Comparison of ENCODE assay signal across 9 mouse cellular contexts in the genomic region with DNA sequence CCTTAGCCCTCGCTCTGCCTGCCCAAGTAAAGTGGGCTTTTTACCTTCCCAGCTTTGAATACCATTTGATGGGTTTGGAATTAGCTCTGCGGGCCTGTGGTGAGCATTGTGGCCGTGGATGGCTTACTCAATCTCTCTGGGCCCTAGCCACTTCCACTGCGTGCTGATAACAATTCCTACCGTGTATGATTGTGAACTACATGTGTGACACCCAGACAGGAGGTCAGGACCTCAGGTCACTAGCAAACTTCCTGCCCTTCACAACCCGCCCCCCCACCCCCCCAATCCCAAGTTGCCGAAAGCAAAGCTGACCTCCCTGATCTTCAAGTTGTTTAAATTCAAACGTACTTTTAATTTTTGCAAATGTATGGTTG.
DNase-seq lines count a peak whose midpoint lies in the region; ATAC-seq lines count a peak whose summit lies in the region.
"Had no signal": no experiment of that assay in that cellular context is flagged by ENCODE, and none has a peak within 500 bp of the region (broad histone marks: within the 10 kb centered on the region; RNA-seq: fewer than 3 reads in every experiment).

No protein-coding gene starts in this region.

- H3K4me2 ChIP-seq in midbrain, embryonic 11.5 days = 0 out of 2 replicates have a peak overlapping the region, but pooled peaks have one; percentile 39
- no peak overlapping the region for H3K4me2 ChIP-seq in midbrain, embryonic 16.5 days (ENCODE audit: low read length)

- 40% methylated on average over 8 of the region's 8 CpGs for WGBS in heart, embryonic 10.5 days
- WGBS in midbrain, embryonic 11.5 days = 50% methylated on average over 8 of the region's 8 CpGs
- 52% methylated on average over 8 of the region's 8 CpGs for WGBS in midbrain, embryonic 16.5 days
- WGBS in macrophage (ENCODE audit: missing documents) = 23% methylated on average over 8 of the region's 8 CpGs

- no peak for ATAC-seq in midbrain, embryonic 11.5 days (ENCODE audit: low FRiP score)
- ATAC-seq in midbrain, embryonic 16.5 days = no peak

- H3K79me2 ChIP-seq in macrophage (ENCODE audit: inconsistent target) = no peaks in the 10 kb centered on the region

- peak overlapping the region; percentile 64; the same call in 1 of the 2 replicates for H3K27ac ChIP-seq in heart, embryonic 10.5 days
- H3K27ac ChIP-seq in midbrain, embryonic 11.5 days (ENCODE audit: low read depth, low read length) = no peak overlapping the region
- no peak overlapping the region for H3K27ac ChIP-seq in midbrain, embryonic 16.5 days (ENCODE audit: low read length)
- H3K27ac ChIP-seq in macrophage = peak overlapping the region; percentile 41

- H3K27me3 ChIP-seq in heart, embryonic 10.5 days (ENCODE audit: insufficient read depth, poor library complexity, severe bottlenecking) = no peaks in the 10 kb centered on the region
- H3K27me3 ChIP-seq in midbrain, embryonic 11.5 days (ENCODE audit: control insufficient read depth, insufficient read depth, low read length) = no peaks in the 10 kb centered on the region
- H3K27me3 ChIP-seq in midbrain, embryonic 16.5 days (ENCODE audit: control insufficient read depth, insufficient read depth, low read depth, low read length) = no peaks in the 10 kb centered on the region

- H3K4me3 ChIP-seq in heart, embryonic 10.5 days = no peak overlapping the region
- H3K4me3 ChIP-seq in midbrain, embryonic 11.5 days (ENCODE audit: low read depth, low read length) = no peak overlapping the region
- no peak overlapping the region for H3K4me3 ChIP-seq in midbrain, embryonic 16.5 days (ENCODE audit: low read depth, low read length)
- H3K4me3 ChIP-seq in macrophage (ENCODE audit: inconsistent target) = no peak overlapping the region

- intact Hi-C loops in heart, postnatal 25 days (cut with DNase I) = no loop called here

- peaks cover 26% of the 10 kb centered on the region for H3K4me1 ChIP-seq in heart, embryonic 10.5 days
- H3K4me1 ChIP-seq in midbrain, embryonic 11.5 days (ENCODE audit: control insufficient read depth, insufficient read depth, low read length) = peaks cover 12% of the 10 kb centered on the region
- H3K4me1 ChIP-seq in midbrain, embryonic 16.5 days (ENCODE audit: control insufficient read depth, insufficient read depth, low read length) = peaks cover 14% of the 10 kb centered on the region

- no peaks in the 10 kb centered on the region for H3K9me3 ChIP-seq in heart, embryonic 10.5 days
- H3K9me3 ChIP-seq in midbrain, embryonic 11.5 days (ENCODE audit: control insufficient read depth, low read length) = no peaks in the 10 kb centered on the region; the same call in 1 of the 2 replicates
- no peaks in the 10 kb centered on the region for H3K9me3 ChIP-seq in midbrain, embryonic 16.5 days (replicated peaks; ENCODE audit: control insufficient read depth, low read length, poor library complexity, severe bottlenecking)

- no peak overlapping the region for H3K9ac ChIP-seq in midbrain, embryonic 11.5 days (ENCODE audit: low read length)
- no peak overlapping the region for H3K9ac ChIP-seq in midbrain, embryonic 16.5 days (ENCODE audit: low read depth, low read length)

- no peaks in the 10 kb centered on the region for H3K36me3 ChIP-seq in heart, embryonic 10.5 days
- H3K36me3 ChIP-seq in midbrain, embryonic 11.5 days (ENCODE audit: control insufficient read depth, insufficient read depth, low read length) = no peaks in the 10 kb centered on the region
- H3K36me3 ChIP-seq in midbrain, embryonic 16.5 days (ENCODE audit: control insufficient read depth, insufficient read depth, low read length) = no peaks in the 10 kb centered on the region
- H3K36me3 ChIP-seq in macrophage (ENCODE audit: inconsistent target) = no peaks in the 10 kb centered on the region

- DNase-seq in heart, embryonic 10.5 days (ENCODE audit: low spot score) = no peak
- DNase-seq in heart, postnatal 25 days (ENCODE audit: low spot score) = no peak
- DNase-seq in midbrain, embryonic 11.5 days (ENCODE audit: low spot score, missing footprints) = no peak
- no peak for DNase-seq in retina, postnatal 1 day
- DNase-seq in spleen, postnatal 14 days (ENCODE audit: low spot score in 2 of 2) = no peak
- DNase-seq in left cerebral cortex, adult 11 months (ENCODE audit: low spot score) = no peak
- DNase-seq: right cerebral cortex, adult 18-20 months had no signal

Comparison
In these comparisons a context has a peak if more than half of its experiments do, and no peak if none do; other contexts are left out.
1. H3K27ac ChIP-seq: peak in heart, embryonic 10.5 days (single experiment) and macrophage (single experiment); none in midbrain, embryonic 11.5 days (single experiment) and midbrain, embryonic 16.5 days (single experiment).